Mouse (Mus musculus) telencephalon, adult 2 months (tissue): ENCODE results near the gene 1700021F07Rik.

Source experiments
- DNase-seq: peaks from one replicate; pipeline ENCODE4 v3.0.0-alpha.2; 2011; ENCODE audit warnings: low read depth, low spot score

The 1700021F07Rik gene

GRCm38 (mm10) chr2:173522376-173522775 is at the start of gene 1700021F07Rik:
Gene 1700021F07Rik (plus strand): TSS chr2:173522586.
- DNase-seq: no peak

- DNase-seq: no peak
Measured at GRCm38 (mm10) chr2:173473233-173473632, 49.2 kb upstream of the 1700021F07Rik start.

- DNase-seq: no peak
Measured at GRCm38 (mm10) chr2:173479050-173479449, 43.3 kb upstream of the 1700021F07Rik start.

- DNase-seq: no peak
Measured at GRCm38 (mm10) chr2:173484486-173484885, 37.9 kb upstream of the 1700021F07Rik start.

- no peak for DNase-seq
Measured at GRCm38 (mm10) chr2:173499612-173500011, 22.8 kb upstream of the 1700021F07Rik start.

GRCm38 (mm10) chr2:173513977-173514376 is 8.4 kb upstream of the 1700021F07Rik start:
- DNase-seq: no peak

GRCm38 (mm10) chr2:173515186-173515585 is 7.2 kb upstream of the 1700021F07Rik start:
- no peak for DNase-seq

GRCm38 (mm10) chr2:173516150-173516855 is 6.1 kb upstream of the 1700021F07Rik start:
- no peak for DNase-seq

- DNase-seq: no peak
Measured at GRCm38 (mm10) chr2:173528493-173528892, 6.1 kb downstream of the 1700021F07Rik start.

GRCm38 (mm10) chr2:173532711-173533462 is 10.5 kb downstream of the 1700021F07Rik start:
- DNase-seq: no peak

- DNase-seq: no peak
Measured at GRCm38 (mm10) chr2:173534581-173534980, 12.2 kb downstream of the 1700021F07Rik start.

GRCm38 (mm10) chr2:173535390-173535789 is 13.0 kb downstream of the 1700021F07Rik start:
- no peak for DNase-seq

GRCm38 (mm10) chr2:173535886-173536285 is 13.5 kb downstream of the 1700021F07Rik start:
- DNase-seq: no peak

GRCm38 (mm10) chr2:173539781-173540180 is 17.4 kb downstream of the 1700021F07Rik start:
- DNase-seq: no peak

- no peak for DNase-seq
Measured at GRCm38 (mm10) chr2:173541748-173542147, 19.4 kb downstream of the 1700021F07Rik start.

GRCm38 (mm10) chr2:173542716-173543115 is 20.3 kb downstream of the 1700021F07Rik start:
- DNase-seq: no peak

GRCm38 (mm10) chr2:173545992-173546703 is 23.8 kb downstream of the 1700021F07Rik start:
- DNase-seq: peak; percentile 35

GRCm38 (mm10) chr2:173549236-173549635 is 26.9 kb downstream of the 1700021F07Rik start:
- no peak for DNase-seq

- no peak for DNase-seq
Measured at GRCm38 (mm10) chr2:173550681-173551080, 28.3 kb downstream of the 1700021F07Rik start.

- DNase-seq: no peak
Measured at GRCm38 (mm10) chr2:173553863-173554262, 31.5 kb downstream of the 1700021F07Rik start.

- no peak for DNase-seq
Measured at GRCm38 (mm10) chr2:173558754-173559396, 36.5 kb downstream of the 1700021F07Rik start.
